Mouse (Mus musculus) gastrocnemius, postnatal 4 days (tissue): ENCODE measurements at regions not wholly inside any gene's neighbourhood (a gene's known extent, or its start where the extent isn't known, plus 50 kb on each side); places are given as distances from the start of the nearest gene placed in this dataset.

Source experiments
- DNase-seq, 2 experiments: peaks; one replicate each; pipeline ENCODE4 v3.0.0; 2021 to 2022; ENCODE audit warnings: low spot score in 2 of 2, mixed read lengths in 2 of 2

DNA sequence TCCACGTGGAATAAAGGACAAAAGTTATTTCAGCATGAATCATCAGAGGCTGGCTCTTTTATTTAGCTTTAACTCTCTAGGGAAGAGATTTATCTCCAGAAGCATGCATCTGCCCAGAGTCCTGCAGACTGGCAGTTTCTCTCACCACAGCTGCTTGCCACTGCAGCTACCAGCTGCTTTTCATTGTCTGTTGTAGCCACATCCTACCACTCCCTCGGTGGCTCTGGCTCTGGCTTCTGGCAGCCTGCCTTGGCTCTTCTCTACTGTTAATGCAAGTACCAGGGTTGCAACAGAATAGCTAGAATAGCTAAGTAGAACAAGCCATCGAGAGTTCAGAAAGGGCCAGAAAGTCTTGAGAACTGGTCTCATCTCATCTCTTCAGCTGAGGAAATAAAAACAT is 1014.2 kb downstream of the Nsun3 start:
- DNase-seq: peak in 1 of 2 experiments; percentile 16

DNA sequence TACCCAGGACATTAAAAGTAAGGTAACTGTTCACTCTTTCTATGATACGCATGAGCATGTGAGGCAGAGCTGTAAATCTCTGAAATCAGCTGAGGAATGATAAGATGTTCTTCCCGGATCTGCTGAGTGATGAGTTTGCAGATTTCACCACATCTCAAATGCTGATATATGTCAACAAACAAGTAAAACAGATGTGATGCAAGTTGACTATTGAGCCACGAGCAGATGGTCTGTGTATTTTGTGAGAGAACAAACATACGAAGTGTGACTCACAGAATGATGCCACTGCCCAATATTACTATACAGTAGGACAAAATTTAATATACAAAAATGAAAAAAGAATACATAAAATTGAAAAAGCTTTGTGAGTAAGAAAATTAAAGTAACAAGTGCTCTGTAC is 1058.9 kb downstream of the Nsun3 start:
- no peak for DNase-seq
